Mouse (Mus musculus) lung, embryonic 15.5 days (tissue): Measurements from ENCODE around the gene Cabp4. TPM values are rescaled to one million over a fixed set of nuclear protein-coding genes. Genes with fewer than 3 reads are reported as not detected.

Source experiments
- ATAC-seq: fragments of 200-750 bp; cut with Nextera tagmentation; 2 replicates; pipeline ENCODE4 v1.8.0; 2017; ENCODE audit warnings: moderate number of reproducible peaks, borderline replicate concordance; ENCODE audit not compliant: low FRiP score, low TSS enrichment; ENCODE audit errors: extremely low read depth
- H3K27ac ChIP-seq: fragments of 300-500 bp; sonication (generic); 2 replicates; pipeline ENCODE4 v1.5.1; 2015; ENCODE audit warnings: moderate library complexity, mild to moderate bottlenecking, inconsistent platforms
- H3K27me3 ChIP-seq: fragments of 300-500 bp; sonication (generic); 2 replicates; pipeline ENCODE4 v1.6.1; 2015; ENCODE audit warnings: inconsistent platforms
- H3K36me3 ChIP-seq: fragments of 300-500 bp; sonication (generic); 2 replicates; pipeline ENCODE4 v1.6.1; 2015; ENCODE audit warnings: inconsistent platforms
- H3K4me1 ChIP-seq: fragments of 300-500 bp; sonication (generic); 2 replicates; pipeline ENCODE4 v1.6.1; 2015; ENCODE audit warnings: inconsistent platforms
- H3K4me2 ChIP-seq: fragments of 300-500 bp; sonication (generic); 2 replicates; pipeline ENCODE4 v1.6.1; 2015; ENCODE audit warnings: inconsistent platforms, mild to moderate bottlenecking, moderate library complexity
- H3K4me3 ChIP-seq: fragments of 300-500 bp; sonication (generic); 2 replicates; pipeline ENCODE4 v1.5.1; 2015; ENCODE audit warnings: mild to moderate bottlenecking, inconsistent platforms
- H3K9ac ChIP-seq: fragments of 300-500 bp; sonication (generic); 2 replicates; pipeline ENCODE4 v1.6.1; 2015; ENCODE audit warnings: inconsistent platforms
- H3K9me3 ChIP-seq: fragments of 300-500 bp; sonication (generic); 2 replicates; pipeline ENCODE4 v1.6.1; 2016; ENCODE audit warnings: inconsistent platforms
- WGBS: fragments of 180-500 bp; shearing (Covaris S2); methylation state at CpG from one replicate; pipeline ENCODE4 v1.1.7; 2015; 5-methylcytosine and 5-hydroxymethylcytosine counted together
- polyA plus RNA-seq: library from polyadenylated mRNA; unstranded; fragments of >200 nt; fragmentation: Nextera tagmentation; extraction: Ambion mirVana; gene quantifications from 2 replicates; pipeline ENCODE4 v1.2.1, GENCODE M21; 2015

The Cabp4 gene
- polyA plus RNA-seq, 1 experiment from 2014 or later: 0.11 TPM

DNA sequence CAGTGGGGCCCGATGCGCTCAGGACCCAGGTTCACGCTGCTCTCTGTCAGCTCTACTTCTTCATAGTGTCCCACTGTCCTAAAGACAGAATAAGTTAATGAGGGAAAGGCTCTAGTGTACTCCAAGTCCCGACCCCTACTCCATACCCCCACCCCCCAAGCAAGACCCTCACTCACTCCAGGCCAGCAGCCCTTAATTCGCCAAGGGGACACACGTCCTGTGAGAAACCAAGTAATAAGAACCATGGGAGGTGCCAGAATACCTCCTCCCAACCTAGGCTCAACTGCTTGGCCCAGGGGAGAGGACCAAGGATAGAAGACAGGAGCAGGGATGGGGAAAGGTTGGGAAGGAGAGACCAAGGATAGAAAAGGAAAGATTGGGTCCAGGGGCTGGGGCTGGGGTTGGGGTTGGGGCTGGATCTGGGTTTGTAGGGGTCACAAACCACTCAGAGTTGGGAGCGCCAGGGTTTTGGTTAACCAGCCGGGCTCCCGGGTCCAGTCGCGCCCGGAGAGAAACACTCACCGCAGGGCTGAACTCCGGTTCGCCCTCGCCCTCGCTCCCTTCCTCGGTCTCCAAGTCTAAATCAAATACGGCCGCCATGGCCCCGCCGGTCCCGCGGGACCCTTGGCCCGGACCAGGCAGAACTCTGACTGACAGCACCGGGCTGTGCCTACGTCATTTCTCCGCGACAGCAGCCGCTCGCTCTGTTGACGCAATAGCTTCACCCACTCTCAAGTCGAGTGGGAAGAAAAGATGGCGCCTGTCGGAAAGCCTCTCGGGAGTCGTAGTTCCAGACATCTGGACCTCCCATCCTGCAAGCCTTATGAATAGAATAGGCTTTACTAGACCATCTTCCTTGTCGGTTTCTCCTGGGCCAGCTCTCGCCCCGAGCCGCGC lies 19.1 kb upstream of the Cabp4 start, which contains the start of gene Rps6kb2:
Gene Rps6kb2 (minus strand): TSS at position 709 of the 897 bp plus-strand sequence.
- Histone ChIP-seq H3K4me1 (peaks cover 18% of the 10 kb centered on the region), H3K9ac (peak within 1 kb of the TSS; percentile 70), H3K9me3 (no peaks in the 10 kb centered on the region), H3K4me3 (peak within 1 kb of the TSS; percentile 72), H3K36me3 (peaks cover 37% of the 10 kb centered on the region), H3K27ac (peak within 1 kb of the TSS; percentile 55), H3K4me2 (peak within 1 kb of the TSS; percentile 88), H3K27me3 (no peaks in the 10 kb centered on the region)
- 5% methylated on average over 42 of the region's 42 CpGs for WGBS
- peak; percentile 82 for ATAC-seq

GRCm38 (mm10) chr19:4159049-4159448 lies 15.2 kb upstream of the Cabp4 start:
- 94% methylated on average over 8 of the region's 8 CpGs for WGBS
- no peak overlapping the region for H3K27ac ChIP-seq
- no peak overlapping the region for H3K4me3 ChIP-seq
- ATAC-seq: no peak
- H3K36me3 ChIP-seq: peaks cover 50% of the 10 kb centered on the region
- H3K4me1 ChIP-seq: peaks cover 18% of the 10 kb centered on the region
- no peaks in the 10 kb centered on the region for H3K9me3 ChIP-seq
- no peak overlapping the region for H3K9ac ChIP-seq
- H3K4me2 ChIP-seq: no peak overlapping the region
- no peaks in the 10 kb centered on the region for H3K27me3 ChIP-seq

GRCm38 (mm10) chr19:4156771-4157170 lies 12.9 kb upstream of the Cabp4 start:
- H3K4me2 ChIP-seq: no peak overlapping the region
- no peaks in the 10 kb centered on the region for H3K27me3 ChIP-seq
- peaks cover 1% of the 10 kb centered on the region; the same call in 1 of the 2 replicates for H3K4me1 ChIP-seq
- peaks cover 56% of the 10 kb centered on the region for H3K36me3 ChIP-seq
- H3K4me3 ChIP-seq: no peak overlapping the region
- H3K9ac ChIP-seq: no peak overlapping the region
- ATAC-seq: no peak
- H3K27ac ChIP-seq: no peak overlapping the region
- 86% methylated on average over 12 of the region's 12 CpGs for WGBS
- H3K9me3 ChIP-seq: no peaks in the 10 kb centered on the region

- 75% methylated on average over 20 of the region's 20 CpGs for WGBS
- H3K27me3 ChIP-seq: no peaks in the 10 kb centered on the region
- H3K27ac ChIP-seq: no peak overlapping the region
- H3K4me1 ChIP-seq: no peaks in the 10 kb centered on the region
- no peak for ATAC-seq
- no peaks in the 10 kb centered on the region for H3K9me3 ChIP-seq
- H3K9ac ChIP-seq: no peak overlapping the region
- H3K4me2 ChIP-seq: no peak overlapping the region
- H3K4me3 ChIP-seq: no peak overlapping the region
- H3K36me3 ChIP-seq: peaks cover 53% of the 10 kb centered on the region
These were observed 12.3 kb upstream of the Cabp4 start for GRCm38 (mm10) chr19:4156073-4156579.

GRCm38 (mm10) chr19:4155223-4156072 lies 11.6 kb upstream of the Cabp4 start:
- 75% methylated on average over 6 of the region's 6 CpGs for WGBS
- no peaks in the 10 kb centered on the region for H3K4me1 ChIP-seq
- H3K4me2 ChIP-seq: no peak overlapping the region
- H3K27ac ChIP-seq: no peak overlapping the region
- H3K9ac ChIP-seq: no peak overlapping the region
- no peak for ATAC-seq
- no peak overlapping the region for H3K4me3 ChIP-seq
- no peaks in the 10 kb centered on the region for H3K9me3 ChIP-seq
- H3K36me3 ChIP-seq: peaks cover 50% of the 10 kb centered on the region
- H3K27me3 ChIP-seq: no peaks in the 10 kb centered on the region

DNA sequence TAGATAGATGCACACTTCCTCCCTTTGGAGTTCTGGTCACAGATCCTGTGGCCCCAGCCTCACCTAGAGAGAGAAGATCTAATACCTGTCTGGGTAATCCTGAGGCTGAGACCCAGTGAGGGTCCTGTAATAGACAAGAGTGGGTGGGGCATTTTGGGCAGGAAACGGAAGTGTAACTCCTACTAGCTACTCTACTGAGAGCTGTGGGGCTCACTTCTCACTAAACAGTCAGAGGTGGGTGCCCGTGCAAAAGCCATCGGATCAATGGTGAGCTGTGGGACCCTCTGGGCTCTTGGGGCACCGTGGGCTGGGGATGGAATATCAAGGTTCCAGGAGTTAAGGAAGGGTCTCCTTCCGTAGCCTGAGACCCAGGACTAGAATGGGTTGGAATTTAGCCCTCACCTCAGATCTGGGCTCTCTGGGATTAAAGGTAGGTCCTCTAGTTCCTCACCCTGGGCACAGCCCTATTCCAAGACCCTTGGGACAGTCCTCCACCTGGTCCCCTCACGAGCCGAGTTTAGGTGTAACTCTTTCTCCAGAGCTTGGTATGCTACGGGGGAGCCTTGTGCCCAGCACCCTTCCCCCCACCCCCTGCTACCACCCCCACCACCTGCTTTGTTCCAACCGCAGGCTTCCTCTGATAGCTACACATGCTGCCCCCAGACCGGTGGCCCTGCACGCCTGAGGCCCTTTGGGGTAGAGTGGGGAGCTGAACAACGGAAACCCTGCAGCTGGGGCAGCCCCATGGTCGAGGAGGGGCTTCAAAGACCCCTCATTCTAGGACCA lies 10.8 kb upstream of the Cabp4 start:
- Histone ChIP-seq H3K4me3 (no peak overlapping the region), H3K27me3 (no peaks in the 10 kb centered on the region), H3K27ac (no peak overlapping the region), H3K9ac (no peak overlapping the region), H3K4me2 (no peak overlapping the region), H3K9me3 (no peaks in the 10 kb centered on the region), H3K36me3 (peaks cover 45% of the 10 kb centered on the region), H3K4me1 (peaks cover 2% of the 10 kb centered on the region)
- ATAC-seq: no peak
- WGBS: 71% methylated on average over 13 of the region's 13 CpGs

GRCm38 (mm10) chr19:4153232-4153654 lies 9.4 kb upstream of the Cabp4 start, which contains the start of gene Ptprcap:
Gene Ptprcap, plus strand, starts transcription at chr19:4153604.
- peaks cover 31% of the 10 kb centered on the region for H3K36me3 ChIP-seq
- H3K27ac ChIP-seq: no peak within 1 kb of the TSS

GRCm38 (mm10) chr19:4152445-4153231 lies 8.8 kb upstream of the Cabp4 start:
- no peak overlapping the region for H3K4me2 ChIP-seq
- peaks cover 25% of the 10 kb centered on the region for H3K36me3 ChIP-seq
- H3K27me3 ChIP-seq: no peaks in the 10 kb centered on the region
- ATAC-seq: no peak
- H3K4me3 ChIP-seq: no peak overlapping the region
- no peaks in the 10 kb centered on the region for H3K9me3 ChIP-seq
- H3K9ac ChIP-seq: no peak overlapping the region
- peaks cover 16% of the 10 kb centered on the region for H3K4me1 ChIP-seq
- 82% methylated on average over 8 of the region's 8 CpGs for WGBS
- H3K27ac ChIP-seq: no peak overlapping the region

More at GRCm38 (mm10) chr19:4153232-4153654, 9.4 kb upstream of the Cabp4 start, which contains the start of gene Ptprcap:
- Histone ChIP-seq H3K27me3 (no peaks in the 10 kb centered on the region), H3K9ac (no peak within 1 kb of the TSS), H3K4me3 (no peak within 1 kb of the TSS), H3K4me1 (peaks cover 10% of the 10 kb centered on the region), H3K4me2 (no peak within 1 kb of the TSS), H3K9me3 (no peaks in the 10 kb centered on the region)
- WGBS: 55% methylated on average over 11 of the region's 11 CpGs
- no peak for ATAC-seq

DNA sequence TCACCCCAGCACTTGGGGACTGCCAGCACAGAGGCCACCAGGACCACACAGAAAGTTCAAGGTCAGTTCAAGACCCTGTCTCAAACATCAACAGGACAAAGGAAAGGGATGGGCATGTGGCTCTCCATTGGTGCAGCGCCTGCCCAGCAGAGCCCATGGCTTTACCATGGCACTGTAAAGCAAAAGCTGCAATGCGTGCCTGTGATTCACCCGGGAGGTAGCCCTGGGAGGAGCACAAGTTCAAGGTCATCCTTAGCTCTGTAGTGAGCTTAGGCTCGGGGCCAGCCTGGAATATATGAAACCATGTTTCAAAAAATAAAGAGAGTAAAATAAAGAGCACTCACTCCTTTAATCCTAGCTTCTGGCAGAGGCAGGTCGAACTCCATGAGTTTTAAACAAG lies 8.1 kb upstream of the Cabp4 start:
- Histone ChIP-seq H3K27me3 (no peaks in the 10 kb centered on the region), H3K27ac (no peak overlapping the region), H3K9ac (no peak overlapping the region), H3K4me1 (peaks cover 16% of the 10 kb centered on the region), H3K36me3 (peaks cover 18% of the 10 kb centered on the region), H3K4me2 (no peak overlapping the region), H3K9me3 (no peaks in the 10 kb centered on the region), H3K4me3 (no peak overlapping the region)
- 89% methylated on average over 5 of the region's 5 CpGs for WGBS
- ATAC-seq: no peak

DNA sequence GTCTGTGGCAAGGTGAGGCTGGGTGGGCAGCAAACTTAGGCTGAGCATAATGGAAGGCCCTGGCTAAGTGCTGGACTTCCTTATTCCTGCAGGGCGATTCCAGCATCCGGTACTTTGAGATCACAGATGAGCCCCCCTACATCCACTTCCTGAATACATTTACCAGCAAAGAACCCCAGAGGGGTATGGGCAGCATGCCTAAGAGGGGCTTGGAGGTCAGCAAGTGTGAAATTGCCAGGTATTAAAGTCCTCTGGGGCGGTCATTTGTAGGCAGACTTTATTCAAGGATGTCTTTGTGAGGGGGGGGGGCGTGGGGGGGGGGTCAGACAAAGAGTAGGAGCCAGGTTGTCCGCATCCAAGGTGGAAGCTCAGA lies 7.6 kb upstream of the Cabp4 start:
- Histone ChIP-seq H3K4me2 (no peak overlapping the region), H3K9me3 (no peaks in the 10 kb centered on the region), H3K27me3 (no peaks in the 10 kb centered on the region), H3K4me3 (no peak overlapping the region), H3K9ac (no peak overlapping the region), H3K36me3 (peaks cover 14% of the 10 kb centered on the region), H3K4me1 (peaks cover 16% of the 10 kb centered on the region), H3K27ac (no peak overlapping the region)
- ATAC-seq: no peak
- 79% methylated on average over 5 of the region's 5 CpGs for WGBS
